Mouse (Mus musculus) heart, embryonic 12.5 days (tissue): Measurements from ENCODE around the gene Sval3. TPM values are rescaled to one million over a fixed set of nuclear protein-coding genes. Genes with fewer than 3 reads are reported as not detected.

ENCODE experiments used
- ATAC-seq: fragments of 200-750 bp; cut with Nextera tagmentation; 2 replicates; pipeline ENCODE4 v1.8.0; 2017; ENCODE audit warnings: moderate TSS enrichment, moderate library complexity; ENCODE audit not compliant: insufficient number of reproducible peaks, low FRiP score
- H3K27ac ChIP-seq: fragments of 300-500 bp; sonication (generic); 2 replicates; pipeline ENCODE4 v1.5.1; 2016; ENCODE audit warnings: mild to moderate bottlenecking, moderate library complexity; ENCODE audit not compliant: poor library complexity, severe bottlenecking
- H3K27me3 ChIP-seq: fragments of 300-500 bp; sonication (generic); replicated peaks from 2 replicates; pipeline ENCODE4 v1.6.1; 2016; ENCODE audit warnings: mild to moderate bottlenecking, moderate library complexity
- H3K36me3 ChIP-seq: fragments of 300-500 bp; sonication (generic); 2 replicates; pipeline ENCODE4 v1.6.1; 2016; ENCODE audit warnings: mild to moderate bottlenecking, moderate library complexity
- H3K4me1 ChIP-seq: fragments of 300-500 bp; sonication (generic); replicated peaks from 2 replicates; pipeline ENCODE4 v1.6.1; 2016; ENCODE audit warnings: mild to moderate bottlenecking
- H3K4me2 ChIP-seq: fragments of 300-500 bp; sonication (generic); 2 replicates; pipeline ENCODE4 v1.6.1; 2016; ENCODE audit warnings: mild to moderate bottlenecking, moderate library complexity
- H3K4me3 ChIP-seq: fragments of 300-500 bp; sonication (generic); 2 replicates; pipeline ENCODE4 v1.5.1; 2016; ENCODE audit warnings: mild to moderate bottlenecking
- H3K9ac ChIP-seq: fragments of 300-500 bp; sonication (generic); 2 replicates; pipeline ENCODE4 v1.6.1; 2016; ENCODE audit warnings: mild to moderate bottlenecking, moderate library complexity
- H3K9me3 ChIP-seq: fragments of 300-500 bp; sonication (generic); replicated peaks from 2 replicates; pipeline ENCODE4 v1.6.1; 2016; ENCODE audit warnings: mild to moderate bottlenecking, moderate library complexity
- WGBS: fragments of 180-500 bp; shearing (Covaris S2); methylation state at CpG from one replicate; pipeline ENCODE4 v1.1.7; 2016; 5-methylcytosine and 5-hydroxymethylcytosine counted together
- polyA plus RNA-seq: library from polyadenylated mRNA; unstranded; fragments of >200 nt; fragmentation: Nextera tagmentation; extraction: Ambion mirVana; gene quantifications from 2 replicates; pipeline ENCODE4 v1.2.1, GENCODE M21; 2016

Gene Sval3
- polyA plus RNA-seq = not detected in 2 replicates

- Histone ChIP-seq H3K36me3 (no peaks in the 10 kb centered on the region), H3K4me2 (no peak within 1 kb of the TSS), H3K27me3 (no peaks in the 10 kb centered on the region), H3K27ac (no peak within 1 kb of the TSS), H3K4me3 (no peak within 1 kb of the TSS), H3K9me3 (no peaks in the 10 kb centered on the region), H3K9ac (no peak within 1 kb of the TSS), H3K4me1 (no peaks in the 10 kb centered on the region)
- ATAC-seq = no peak
- 51% methylated on average over 1 of the region's 1 CpGs for WGBS
These were observed at the start of gene Sval3 for GRCm38 (mm10) chr6:41967840-41968239. TSS of gene Sval3 (plus strand) at chr6:41968140.

- Histone ChIP-seq H3K36me3 (no peaks in the 10 kb centered on the region), H3K27me3 (no peaks in the 10 kb centered on the region), H3K9ac (no peak within 1 kb of the TSS), H3K4me3 (no peak within 1 kb of the TSS), H3K4me2 (no peak within 1 kb of the TSS), H3K4me1 (no peaks in the 10 kb centered on the region), H3K9me3 (no peaks in the 10 kb centered on the region; the same call in 1 of the 2 replicates), H3K27ac (no peak within 1 kb of the TSS)
- WGBS = 69% methylated on average over 1 of the region's 1 CpGs
- ATAC-seq = no peak
These were observed 16.6 kb upstream of the Sval3 start, which contains the start of gene Sval1 for GRCm38 (mm10) chr6:41951330-41951729. TSS of gene Sval1 (plus strand) at chr6:41951630.

Other genes starting within 250 kb of the Sval3 start
- not detected in 2 replicates for gene Olfr459, start 193.0 kb upstream of the Sval3 start, polyA plus RNA-seq
- not detected in 2 replicates for gene Pip, start 120.6 kb upstream of the Sval3 start, polyA plus RNA-seq
- gene Sval2, start 115.2 kb upstream of the Sval3 start, polyA plus RNA-seq = not detected in 2 replicates
- not detected in 2 replicates for gene Sval1, start 16.5 kb upstream of the Sval3 start, polyA plus RNA-seq
- gene Sva, start 70.3 kb downstream of the Sval3 start, polyA plus RNA-seq = not detected in 2 replicates
- gene Tas2r139, start 172.8 kb downstream of the Sval3 start, polyA plus RNA-seq = not detected in 2 replicates
- gene Tas2r144, start 247.2 kb downstream of the Sval3 start, polyA plus RNA-seq = not detected in 2 replicates